Mouse (Mus musculus) liver, embryonic 18 days (tissue): Measurements from ENCODE around the gene Aspa. TPM values are rescaled to one million over a fixed set of nuclear protein-coding genes. Genes with fewer than 3 reads are reported as not detected.

Experiments
- polyA plus RNA-seq: library from polyadenylated mRNA; depleted of rRNA; stranded (reverse); fragments of >200 nt; gene quantifications from 2 replicates; pipeline ENCODE4 v1.2.3, GENCODE M21; 2012; rRNA removed

Aspa gene
- 6.0 and 6.2 TPM in 2 replicates for polyA plus RNA-seq

GRCm38 (mm10) chr11:73329442-73329841 lies at the start of gene Aspa, which contains the start of the genes Gm49340 and Spata22:
Gene Aspa (minus strand): TSS chr11:73329596.
Gene Gm49340 (plus strand): TSS chr11:73329741.
Gene Spata22 (plus strand): TSS chr11:73329741.

GRCm38 (mm10) chr11:73370946-73371345 lies 41.5 kb upstream of the Aspa start, which contains the start of gene Olfr376:
Gene Olfr376 (plus strand): TSS chr11:73371246.

GRCm38 (mm10) chr11:73350483-73350882 lies 21.1 kb upstream of the Aspa start, which contains the start of gene Olfr20:
Gene Olfr20 (plus strand): TSS chr11:73350783.

GRCm38 (mm10) chr11:73267267-73267666 lies 62.1 kb downstream of the Aspa start, which contains the start of gene Trpv3:
Gene Trpv3 (plus strand): TSS chr11:73267388.

Other genes with a start within 250 kb of the Aspa start
- 0.16 and 0.22 TPM in 2 replicates for gene Itgae, start 239.0 kb downstream of the Aspa start, polyA plus RNA-seq
- 2.7 and 2.9 TPM in 2 replicates for gene Haspin, start 191.3 kb downstream of the Aspa start, polyA plus RNA-seq
- gene P2rx5, start 169.2 kb downstream of the Aspa start, polyA plus RNA-seq, result 0.09 and 0.14 TPM in 2 replicates
- 61.5 and 63.4 TPM in 2 replicates for gene Emc6, start 152.6 kb downstream of the Aspa start, polyA plus RNA-seq
- 15.3 and 18.9 TPM in 2 replicates for gene Tax1bp3, start 152.5 kb downstream of the Aspa start, polyA plus RNA-seq
- gene Ctns, start 130.6 kb downstream of the Aspa start, polyA plus RNA-seq, result 5.9 TPM in 2 replicates
- gene Shpk, start 130.1 kb downstream of the Aspa start, polyA plus RNA-seq, result 5.4 and 5.6 TPM in 2 replicates
- gene Trpv1, start 95.3 kb downstream of the Aspa start, polyA plus RNA-seq, result 0.29 and 0.50 TPM in 2 replicates
- 0.02 TPM in 2 replicates for gene Trpv3, start 62.2 kb downstream of the Aspa start, polyA plus RNA-seq
- gene Gm49340, start 145 bp upstream of the Aspa start, polyA plus RNA-seq, result 0.18 and 0.23 TPM in 2 replicates
- gene Spata22, start 145 bp upstream of the Aspa start, polyA plus RNA-seq, result 4.5 and 5.3 TPM in 2 replicates
- 0.54 and 0.66 TPM in 2 replicates for gene Olfr20, start 21.2 kb upstream of the Aspa start, polyA plus RNA-seq
- not detected in 2 replicates for gene Olfr376, start 41.6 kb upstream of the Aspa start, polyA plus RNA-seq
- not detected in 2 replicates for gene Olfr1, start 70.0 kb upstream of the Aspa start, polyA plus RNA-seq
- not detected in 2 replicates for gene Olfr378, start 98.9 kb upstream of the Aspa start, polyA plus RNA-seq
- gene Olfr380, start 127.9 kb upstream of the Aspa start, polyA plus RNA-seq, result not detected in 2 replicates
- not detected in 2 replicates for gene Olfr381, start 162.0 kb upstream of the Aspa start, polyA plus RNA-seq
- not detected in 2 replicates for gene Olfr382, start 187.6 kb upstream of the Aspa start, polyA plus RNA-seq